Mouse (Mus musculus) spleen, adult 2 months (tissue): ENCODE results near the gene Dkk1.

Experiments
- CTCF ChIP-seq: fragments of 200-500 bp; IDR thresholded peaks from 2 replicates; pipeline ENCODE4 v1.5.1; 2011; ENCODE audit warnings: mild to moderate bottlenecking, inconsistent platforms; ENCODE audit not compliant: insufficient read depth, insufficient read length, insufficient replicate concordance; ENCODE audit errors: extremely low read depth
- POLR2A ChIP-seq: fragments of 200-500 bp; IDR thresholded peaks from 2 replicates; pipeline ENCODE4 v1.6.1; 2011; ENCODE audit warnings: low read depth, low read length, inconsistent platforms

DNA sequence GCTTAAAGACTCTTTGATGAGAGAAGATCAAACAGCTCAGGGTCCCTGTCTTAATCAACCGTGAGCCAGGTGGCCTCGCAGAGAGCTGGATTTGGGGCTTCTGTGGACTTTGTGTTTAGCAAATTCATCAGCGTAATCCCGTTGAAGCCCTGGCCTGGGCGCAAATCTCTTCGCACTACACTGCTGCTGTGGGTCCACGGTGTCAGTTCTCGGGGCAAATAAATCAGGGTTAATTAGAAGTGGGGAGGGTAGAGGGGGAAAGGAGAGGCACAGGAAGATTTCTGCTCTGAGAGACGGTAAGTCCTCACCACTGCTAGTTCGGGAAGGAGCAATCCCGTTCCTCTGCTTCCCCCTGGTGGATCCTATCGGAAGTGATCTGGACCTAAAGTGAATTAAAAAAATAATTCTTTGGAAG, 5.0 kb upstream of the Dkk1 start:
- peak; percentile 16; the same call in 1 of the 2 replicates for TF ChIP-seq CTCF
- no peak for TF ChIP-seq POLR2A
